Comparison of ENCODE assay signal across 21 mouse cellular contexts in genomic region chr11:94941776-94942175, GRCm38 (mm10). TPM values are rescaled to one million over a fixed set of nuclear protein-coding genes. Genes with fewer than 3 reads are reported as not detected.
DNase-seq lines count a peak whose midpoint lies in the region; ATAC-seq and TF ChIP-seq lines count a peak whose summit lies in the region.
"Had no signal": no experiment of that assay in that cellular context is flagged by ENCODE, and none has a peak within 500 bp of the region (broad histone marks: within the 10 kb centered on the region; RNA-seq: fewer than 3 reads in every experiment).

No protein-coding gene starts in this region.

- no peak overlapping the region for H3K4me3 ChIP-seq in embryonic facial prominence, embryonic 13.5 days
- no peak overlapping the region for H3K4me3 ChIP-seq in embryonic facial prominence, embryonic 10.5 days
- no peak overlapping the region for H3K4me3 ChIP-seq in heart, postnatal 0 days (ENCODE audit: low read depth, low read length)
- H3K4me3 ChIP-seq in stomach, embryonic 14.5 days (ENCODE audit: low read depth, low read length): no peak overlapping the region
- no peak overlapping the region for H3K4me3 ChIP-seq in left cerebral cortex, adult 2 months
- H3K4me3 ChIP-seq: forebrain, embryonic 12.5 days; hindbrain, embryonic 15.5 days; liver, embryonic 13.5 days had no signal

- peaks cover 87% of the 10 kb centered on the region for H3K36me3 ChIP-seq in embryonic facial prominence, embryonic 13.5 days
- H3K36me3 ChIP-seq in embryonic facial prominence, embryonic 10.5 days (replicated peaks): peaks cover 73% of the 10 kb centered on the region
- no peaks in the 10 kb centered on the region for H3K36me3 ChIP-seq in heart, postnatal 0 days (replicated peaks; ENCODE audit: control insufficient read depth, insufficient read depth, low read length)
- H3K36me3 ChIP-seq in stomach, embryonic 14.5 days (ENCODE audit: control insufficient read depth, insufficient read depth, low read length): peaks cover 84% of the 10 kb centered on the region
- H3K36me3 ChIP-seq: forebrain, embryonic 12.5 days; hindbrain, embryonic 15.5 days; liver, embryonic 13.5 days had no signal

- peak overlapping the region; percentile 63; the same call in 1 of the 2 replicates for H3K27ac ChIP-seq in embryonic facial prominence, embryonic 13.5 days
- H3K27ac ChIP-seq in embryonic facial prominence, embryonic 10.5 days (replicated peaks): no peak overlapping the region
- H3K27ac ChIP-seq in heart, postnatal 0 days (ENCODE audit: low read depth): peak overlapping the region; percentile 36
- peak overlapping the region; percentile 63; the same call in 1 of the 2 replicates for H3K27ac ChIP-seq in stomach, embryonic 14.5 days (ENCODE audit: low read length)
- no peak overlapping the region for H3K27ac ChIP-seq in left cerebral cortex, adult 2 months
- H3K27ac ChIP-seq: forebrain, embryonic 12.5 days; hindbrain, embryonic 15.5 days had no signal

- no peaks in the 10 kb centered on the region for H3K27me3 ChIP-seq in embryonic facial prominence, embryonic 13.5 days
- peaks cover 81% of the 10 kb centered on the region for H3K27me3 ChIP-seq in embryonic facial prominence, embryonic 10.5 days (replicated peaks; ENCODE audit: low read depth, poor library complexity, severe bottlenecking)
- peaks cover 26% of the 10 kb centered on the region for H3K27me3 ChIP-seq in heart, postnatal 0 days (ENCODE audit: control insufficient read depth, insufficient read depth, low read length)
- no peaks in the 10 kb centered on the region for H3K27me3 ChIP-seq in stomach, embryonic 14.5 days (ENCODE audit: control insufficient read depth, insufficient read depth, low read length)

- intact Hi-C loops in heart, postnatal 36 days (cut with DNase I): no loop called here
- intact Hi-C loops in left cerebral cortex, adult 2 months (cut with DNase I): loop anchor here (10.0 kb wide), 1 partner anchor 163 kb away; no protein-coding TSS in a partner anchor

- no peak overlapping the region for H3K4me2 ChIP-seq in embryonic facial prominence, embryonic 13.5 days
- no peak overlapping the region for H3K4me2 ChIP-seq in heart, postnatal 0 days (ENCODE audit: low read depth, low read length)
- H3K4me2 ChIP-seq in stomach, embryonic 14.5 days (replicated peaks; ENCODE audit: low read depth, low read length): 0 out of 2 replicates have a peak overlapping the region, but pooled peaks have one; percentile 16
- H3K4me2 ChIP-seq: forebrain, embryonic 12.5 days; hindbrain, embryonic 15.5 days had no signal

- WGBS in embryonic facial prominence, embryonic 13.5 days: 79% methylated on average over 8 of the region's 8 CpGs
- WGBS in embryonic facial prominence, embryonic 10.5 days: 77% methylated on average over 8 of the region's 8 CpGs
- 73% methylated on average over 8 of the region's 8 CpGs for WGBS in heart, postnatal 0 days
- 76% methylated on average over 8 of the region's 8 CpGs for WGBS in stomach, embryonic 14.5 days

- no peak for TF ChIP-seq CTCF in heart, postnatal 0 days (IDR thresholded peaks at IDR 0.05; ENCODE audit: low read depth)
- TF ChIP-seq CTCF in left cerebral cortex, adult 2 months (IDR thresholded peaks at IDR 0.05): no peak

- no peaks in the 10 kb centered on the region for H3K9me3 ChIP-seq in embryonic facial prominence, embryonic 13.5 days
- no peaks in the 10 kb centered on the region for H3K9me3 ChIP-seq in embryonic facial prominence, embryonic 10.5 days
- no peaks in the 10 kb centered on the region for H3K9me3 ChIP-seq in heart, postnatal 0 days (replicated peaks; ENCODE audit: control insufficient read depth, low read length)
- H3K9me3 ChIP-seq in stomach, embryonic 14.5 days (ENCODE audit: control insufficient read depth, low read depth, low read length): no peaks in the 10 kb centered on the region
- H3K9me3 ChIP-seq: forebrain, embryonic 12.5 days; hindbrain, embryonic 15.5 days; liver, embryonic 13.5 days; megakaryocyte, embryonic 14.5 days had no signal

- peaks cover 51% of the 10 kb centered on the region for H3K4me1 ChIP-seq in embryonic facial prominence, embryonic 13.5 days
- H3K4me1 ChIP-seq in embryonic facial prominence, embryonic 10.5 days: peaks cover 21% of the 10 kb centered on the region
- H3K4me1 ChIP-seq in heart, postnatal 0 days (ENCODE audit: control insufficient read depth, insufficient read depth): peaks cover 4% of the 10 kb centered on the region; the same call in 1 of the 2 replicates
- H3K4me1 ChIP-seq in stomach, embryonic 14.5 days (ENCODE audit: control insufficient read depth, insufficient read depth, low read length): peaks cover 14% of the 10 kb centered on the region

- no peak for TF ChIP-seq EP300 in heart, postnatal 0 days (IDR thresholded peaks at IDR 0.05; ENCODE audit: low read depth)

- H3K9ac ChIP-seq in embryonic facial prominence, embryonic 13.5 days: no peak overlapping the region; the same call in 1 of the 2 replicates
- H3K9ac ChIP-seq in heart, postnatal 0 days (replicated peaks; ENCODE audit: low read depth, low read length): no peak overlapping the region
- no peak overlapping the region; the same call in 1 of the 2 replicates for H3K9ac ChIP-seq in stomach, embryonic 14.5 days (replicated peaks; ENCODE audit: low read depth, low read length)
- H3K9ac ChIP-seq: forebrain, embryonic 12.5 days; hindbrain, embryonic 15.5 days; liver, embryonic 13.5 days had no signal

- no peak for ATAC-seq in embryonic facial prominence, embryonic 13.5 days (ENCODE audit: insufficient number of reproducible peaks, insufficient read depth, low FRiP score, low TSS enrichment, low read depth)
- ATAC-seq in heart, postnatal 0 days (ENCODE audit: insufficient read depth, low read depth): no peak
- ATAC-seq in stomach, embryonic 14.5 days (ENCODE audit: insufficient number of reproducible peaks, insufficient read depth, low FRiP score, low read depth): no peak
- ATAC-seq: midbrain, embryonic 16.5 days had no signal

- no peak for DNase-seq in embryonic facial prominence, embryonic 10.5 days (ENCODE audit: low spot score)
- no peak for DNase-seq in heart, postnatal 0 days (ENCODE audit: low spot score)
- DNase-seq in heart, postnatal 36 days: no peak
- DNase-seq in 3T3-L1 (ENCODE audit: low read depth, low spot score): peak; percentile 19
- no peak for DNase-seq in left cerebral cortex, adult 2 months (ENCODE audit: extremely low spot score in 1 of 2, low spot score in 2 of 2)
- no peak for DNase-seq in spleen, adult 18-20 months
- DNase-seq: adrenal gland, adult 8-10 months; cerebellum, adult 11-12 months; right cerebral cortex, adult 18-20 months had no signal

RNA-seq across cellular contexts. Expression of gene Col1a1, which starts 5.8 kb away (rescaled TPM):
- polyA plus RNA-seq in embryonic facial prominence, embryonic 13.5 days (2015; fragmentation: Nextera tagmentation; extraction: Ambion mirVana): 1,060 and 1,259 TPM in 2 replicates
- 61.5 and 88.8 TPM in 2 replicates for polyA plus RNA-seq in embryonic facial prominence, embryonic 10.5 days (2016; fragmentation: Nextera tagmentation; extraction: Ambion mirVana)
- total RNA-seq in heart, postnatal 0 days (2014; rRNA removed; ENCODE audit: low replicate concordance): 263 and 322 TPM in 2 replicates
- polyA plus RNA-seq in heart, postnatal 0 days (2015; fragmentation: Nextera tagmentation; extraction: Ambion mirVana): 334 and 345 TPM in 2 replicates
- 100 to 1,000 TPM; 144 to 156 TPM for total RNA-seq in heart, postnatal 36 days (2021)
- polyA plus RNA-seq in stomach, embryonic 14.5 days (2014; fragmentation: Nextera tagmentation; extraction: Ambion mirVana): 1,157 and 1,247 TPM in 2 replicates
- 10 to 100 TPM; 15.2 to 16.9 TPM for total RNA-seq in left cerebral cortex, adult 2 months (2021)

RNA-seq across cellular contexts. Expression of gene Hils1, which starts 25.6 kb away (rescaled TPM):
- not detected in 2 replicates for polyA plus RNA-seq in embryonic facial prominence, embryonic 13.5 days (2015; fragmentation: Nextera tagmentation; extraction: Ambion mirVana)
- not detected in 2 replicates for polyA plus RNA-seq in embryonic facial prominence, embryonic 10.5 days (2016; fragmentation: Nextera tagmentation; extraction: Ambion mirVana)
- total RNA-seq in heart, postnatal 0 days (2014; rRNA removed; ENCODE audit: low replicate concordance): not detected in 2 replicates
- 0.27 TPM in 1 of 2 replicates, not detected in the other for polyA plus RNA-seq in heart, postnatal 0 days (2015; fragmentation: Nextera tagmentation; extraction: Ambion mirVana)
- not detected for total RNA-seq in heart, postnatal 36 days (2021)
- not detected in 2 replicates for polyA plus RNA-seq in stomach, embryonic 14.5 days (2014; fragmentation: Nextera tagmentation; extraction: Ambion mirVana)
- total RNA-seq in left cerebral cortex, adult 2 months (2021): not detected
- total RNA-seq: adrenal gland, adult 8-10 months; heart, postnatal 25 days; layer of hippocampus, postnatal 14 days; left cerebral cortex, postnatal 25 days had no signal
- polyA plus RNA-seq: brain, embryonic 14.5 days; embryonic facial prominence, embryonic 11.5 days; forebrain, embryonic 12.5 days; hindbrain, embryonic 15.5 days; liver, embryonic 13.5 days; midbrain, embryonic 16.5 days had no signal

RNA-seq across cellular contexts. Expression of gene Sgca, which starts 34.4 kb away (rescaled TPM):
- polyA plus RNA-seq in embryonic facial prominence, embryonic 13.5 days (2015; fragmentation: Nextera tagmentation; extraction: Ambion mirVana): 1.1 and 1.5 TPM in 2 replicates
- polyA plus RNA-seq in embryonic facial prominence, embryonic 10.5 days (2016; fragmentation: Nextera tagmentation; extraction: Ambion mirVana): 0.17 TPM in 1 of 2 replicates, not detected in the other
- 47.5 and 313 TPM in 2 replicates for total RNA-seq in heart, postnatal 0 days (2014; rRNA removed; ENCODE audit: low replicate concordance)
- 62.2 and 62.4 TPM in 2 replicates for polyA plus RNA-seq in heart, postnatal 0 days (2015; fragmentation: Nextera tagmentation; extraction: Ambion mirVana)
- total RNA-seq in heart, postnatal 36 days (2021): 100 to 1,000 TPM; 185 to 189 TPM
- polyA plus RNA-seq in stomach, embryonic 14.5 days (2014; fragmentation: Nextera tagmentation; extraction: Ambion mirVana): 0.30 and 0.46 TPM in 2 replicates
- under 1 TPM in 1 of 2 experiments, not detected in 1; 0.35 TPM for total RNA-seq in left cerebral cortex, adult 2 months (2021)
- total RNA-seq: adrenal gland, adult 8-10 months had no signal
- polyA plus RNA-seq: forebrain, embryonic 12.5 days had no signal

RNA-seq across cellular contexts. Expression of gene Ppp1r9b, which starts 49.1 kb away (rescaled TPM):
- polyA plus RNA-seq in embryonic facial prominence, embryonic 13.5 days (2015; fragmentation: Nextera tagmentation; extraction: Ambion mirVana): 13.2 and 13.5 TPM in 2 replicates
- polyA plus RNA-seq in embryonic facial prominence, embryonic 10.5 days (2016; fragmentation: Nextera tagmentation; extraction: Ambion mirVana): 8.3 and 9.4 TPM in 2 replicates
- 27.6 and 38.6 TPM in 2 replicates for total RNA-seq in heart, postnatal 0 days (2014; rRNA removed; ENCODE audit: low replicate concordance)
- polyA plus RNA-seq in heart, postnatal 0 days (2015; fragmentation: Nextera tagmentation; extraction: Ambion mirVana): 4.5 and 4.7 TPM in 2 replicates
- 10 to 100 TPM; 46.3 to 50.8 TPM for total RNA-seq in heart, postnatal 36 days (2021)
- 13.5 and 14.4 TPM in 2 replicates for polyA plus RNA-seq in stomach, embryonic 14.5 days (2014; fragmentation: Nextera tagmentation; extraction: Ambion mirVana)
- total RNA-seq in left cerebral cortex, adult 2 months (2021): 100 to 1,000 TPM; 709 to 735 TPM

Comparison
In these comparisons a context has a peak if more than half of its experiments do, and no peak if none do; other contexts are left out.
1. H3K27ac ChIP-seq: peak in embryonic facial prominence, embryonic 13.5 days (single experiment), heart, postnatal 0 days (single experiment) and stomach, embryonic 14.5 days (single experiment); none in embryonic facial prominence, embryonic 10.5 days (single experiment) and left cerebral cortex, adult 2 months (single experiment).
2. RNA of gene Sgca, which starts 34.4 kb away (polyA plus RNA-seq): 62.2 to 62.4 TPM in heart, postnatal 0 days; 1.1 to 1.5 TPM in embryonic facial prominence, embryonic 13.5 days, 0.30 to 0.46 TPM in stomach, embryonic 14.5 days and 0.17 TPM in embryonic facial prominence, embryonic 10.5 days; every median in the first group is over 10 times any median in the second.